Mouse (Mus musculus): ENCODE results near the gene Agap1.

Agap1 gene

DNA sequence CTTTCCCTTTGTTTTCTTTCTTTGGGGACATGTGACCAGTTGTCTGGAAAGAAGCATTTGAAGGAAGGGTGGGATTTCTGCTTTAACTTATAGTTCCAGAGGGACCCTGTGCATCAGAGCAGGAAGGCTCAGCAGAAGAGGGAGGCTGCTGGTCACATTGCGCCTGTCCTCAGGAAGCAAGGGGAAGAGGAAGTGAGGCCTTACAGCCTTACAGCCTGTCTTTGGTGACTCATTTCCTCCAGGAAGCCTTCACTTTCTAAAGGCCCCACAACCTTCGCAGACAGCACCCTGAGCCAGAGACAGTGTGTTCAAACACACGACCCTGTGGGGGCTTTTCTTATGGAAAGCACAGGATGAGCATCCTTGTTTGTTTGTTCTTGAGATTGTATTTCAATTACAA lies 287.8 kb downstream of the Agap1 start:
- in situ Hi-C loops (cut with MboI; ENCODE audit: low sequenced_read_pairs), result no loop called here

DNA sequence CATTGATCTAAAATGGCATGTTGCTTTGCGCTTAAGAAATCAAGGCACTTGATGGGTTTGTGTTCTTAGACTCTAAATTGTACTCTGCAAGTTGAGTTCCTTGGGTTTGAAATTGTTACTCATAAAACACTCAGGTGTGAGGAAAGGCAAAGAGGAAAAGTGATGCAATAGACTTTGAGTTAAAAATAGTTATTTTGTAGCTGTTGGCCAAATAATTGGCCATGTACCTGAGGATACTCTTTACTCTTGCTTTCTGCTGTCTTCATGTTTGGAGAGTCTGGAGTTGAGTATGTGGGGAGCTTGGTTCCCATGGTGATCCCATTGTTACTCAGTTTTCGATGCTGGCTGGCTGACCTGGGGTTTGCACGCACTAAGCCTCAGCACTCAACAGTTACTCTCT lies 291.6 kb downstream of the Agap1 start:
- in situ Hi-C loops (cut with MboI; ENCODE audit: low sequenced_read_pairs), result no loop called here

DNA sequence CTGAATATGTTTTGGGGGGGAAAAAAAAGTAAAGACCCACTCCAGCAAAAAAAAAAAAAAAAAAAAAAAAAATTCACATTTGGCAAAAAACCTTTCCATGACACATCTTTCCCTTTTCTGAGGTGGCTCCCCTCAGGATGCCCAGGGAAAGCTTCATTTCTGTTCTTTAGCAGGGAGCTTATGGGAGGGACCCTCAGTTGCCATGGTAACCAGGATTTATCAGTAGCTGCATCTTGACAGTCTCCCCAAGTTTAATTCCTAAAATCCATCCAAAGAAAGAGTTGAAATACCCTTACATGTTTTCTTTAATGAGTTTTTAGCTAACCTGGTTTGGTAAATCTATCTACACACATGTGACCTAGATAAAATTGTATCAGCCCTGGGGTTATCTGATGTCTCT lies 295.1 kb downstream of the Agap1 start:
- in situ Hi-C loops (cut with MboI; ENCODE audit: low sequenced_read_pairs), result no loop called here

DNA sequence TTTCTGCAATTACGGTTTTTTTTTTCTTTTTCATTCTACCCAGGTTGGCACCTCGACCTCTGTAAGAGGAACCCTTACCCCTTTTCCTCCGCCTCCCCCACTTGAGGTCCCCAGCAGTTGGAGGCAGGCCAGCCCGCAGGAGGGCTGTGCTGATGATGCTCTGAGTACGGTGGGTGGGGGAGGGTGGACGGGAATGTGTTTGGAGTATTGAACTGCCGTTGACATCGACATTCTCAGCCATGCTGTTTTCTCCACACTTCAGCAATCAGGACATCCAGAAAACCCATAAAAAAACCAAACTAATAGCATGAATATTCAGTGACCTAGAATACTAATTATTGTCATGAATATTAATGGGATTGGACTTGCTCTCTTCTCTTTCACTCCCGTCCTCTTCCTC lies 295.9 kb downstream of the Agap1 start:
- in situ Hi-C loops (cut with MboI; ENCODE audit: low sequenced_read_pairs), result no loop called here

DNA sequence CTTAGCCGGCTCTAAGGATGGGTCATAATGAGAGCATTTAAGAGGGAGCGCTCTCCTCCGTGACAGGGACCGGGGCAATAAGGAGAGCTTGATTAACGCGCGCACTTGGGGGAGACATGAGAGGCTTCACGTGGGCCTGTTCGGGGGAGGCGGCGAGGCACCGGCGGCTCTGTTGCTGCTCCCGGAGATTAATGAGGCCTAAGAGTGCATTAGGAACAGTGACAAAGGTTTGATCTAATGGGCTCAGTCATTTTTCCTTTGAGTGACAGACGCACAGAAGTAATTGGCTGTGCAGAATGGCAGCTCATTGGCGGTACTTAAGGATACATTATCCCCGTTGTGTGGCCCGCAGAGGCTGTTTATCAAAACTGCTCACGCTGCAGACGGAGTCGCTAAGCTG lies 296.3 kb downstream of the Agap1 start:
- in situ Hi-C loops (cut with MboI; ENCODE audit: low sequenced_read_pairs), result no loop called here

DNA sequence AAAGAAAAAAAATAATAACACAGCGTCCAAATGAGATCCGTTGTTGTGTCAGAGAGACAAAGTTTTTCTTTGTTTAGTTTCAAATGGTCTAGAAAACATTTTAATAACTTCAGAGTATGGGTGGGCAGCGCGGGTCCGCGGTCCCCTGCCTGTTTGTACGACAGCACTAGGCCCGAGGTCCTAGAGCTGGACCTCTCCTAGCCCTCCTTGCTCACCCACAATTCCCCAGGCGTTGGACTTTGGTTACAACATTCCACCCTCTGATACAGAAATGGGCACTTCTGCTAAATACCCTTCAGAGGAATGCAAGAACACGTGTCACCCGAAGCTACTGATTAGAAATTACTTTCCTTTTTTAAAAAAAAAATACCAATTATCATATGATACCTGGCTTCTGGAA lies 296.7 kb downstream of the Agap1 start:
- in situ Hi-C loops (cut with MboI; ENCODE audit: low sequenced_read_pairs), result no loop called here

DNA sequence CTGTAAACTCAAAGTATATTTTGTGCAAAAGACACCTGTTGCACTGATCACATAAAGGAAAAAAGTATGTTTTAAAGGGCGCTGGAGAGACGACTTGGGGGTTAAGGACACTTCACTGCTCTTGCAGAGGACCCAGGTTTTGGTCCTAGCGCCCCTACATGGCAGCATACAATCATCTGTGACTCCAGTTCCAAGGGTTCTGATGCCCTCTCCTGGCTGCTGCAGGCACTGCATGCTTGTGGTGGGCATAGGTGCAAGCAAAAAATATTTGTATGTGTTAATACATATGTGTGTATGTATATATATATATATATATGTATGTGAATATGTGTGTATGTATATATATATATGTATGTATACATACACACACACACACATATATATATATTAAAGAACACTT lies 298.1 kb downstream of the Agap1 start:
- in situ Hi-C loops (cut with MboI; ENCODE audit: low sequenced_read_pairs), result no loop called here

DNA sequence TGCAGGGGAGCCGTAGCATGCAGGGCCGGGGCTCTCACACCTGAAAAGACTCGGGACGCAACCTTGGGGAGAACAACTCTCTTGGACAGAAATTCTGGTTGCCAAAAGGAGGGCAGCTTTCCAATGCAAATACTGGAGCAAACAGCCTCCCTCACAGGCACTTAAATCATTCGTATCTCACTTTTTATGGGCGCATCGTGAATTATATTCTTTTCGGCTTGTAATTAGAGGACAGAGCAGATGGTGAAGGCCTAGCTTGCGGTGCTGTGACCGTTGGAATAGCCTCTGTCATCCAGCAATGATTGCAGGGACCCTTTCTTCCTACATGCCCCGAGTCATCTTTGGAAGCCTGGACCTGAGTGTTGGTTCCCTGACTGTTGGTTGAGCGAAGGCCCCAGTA lies 300.8 kb downstream of the Agap1 start:
- in situ Hi-C loops (cut with MboI; ENCODE audit: low sequenced_read_pairs), result no loop called here

DNA sequence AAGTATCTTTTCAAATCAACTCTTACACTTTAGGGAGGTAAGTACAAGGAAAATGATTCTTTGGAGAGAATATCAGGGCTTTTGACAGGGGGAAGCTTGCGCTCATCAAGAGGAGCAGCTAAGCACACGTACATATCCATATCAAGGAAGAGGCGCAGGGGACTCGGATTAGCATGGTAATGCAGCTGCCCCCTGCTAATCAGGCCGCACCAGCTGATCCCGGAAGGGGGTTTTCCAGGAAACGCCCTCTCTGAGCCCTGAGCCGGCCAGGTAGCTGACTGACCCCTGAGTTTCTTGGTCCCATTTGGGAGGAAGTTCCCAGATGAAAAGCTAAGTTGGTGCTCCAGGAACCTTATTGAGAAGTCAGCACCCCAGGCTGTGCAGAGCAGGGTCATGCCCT lies 301.8 kb downstream of the Agap1 start:
- in situ Hi-C loops (cut with MboI; ENCODE audit: low sequenced_read_pairs), result no loop called here

DNA sequence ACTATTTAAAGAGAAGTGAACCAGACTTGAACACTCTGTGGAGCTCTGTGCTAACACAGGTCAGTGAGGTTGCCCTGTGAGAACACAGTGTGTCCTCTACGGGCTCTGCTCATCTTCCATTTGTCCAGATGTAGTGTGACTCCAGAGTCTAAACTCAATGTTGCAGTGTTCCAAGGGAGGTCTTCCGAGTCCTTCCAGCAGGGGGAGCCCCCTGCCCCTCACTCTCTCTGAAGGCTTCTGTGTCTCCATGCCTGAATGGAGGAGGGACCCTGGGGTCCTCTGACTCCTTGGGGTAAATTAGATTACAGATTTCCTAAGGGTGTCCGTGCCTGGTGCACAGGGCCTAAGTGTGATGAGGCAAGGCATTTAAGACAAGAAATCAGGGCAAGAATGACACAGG lies 302.9 kb downstream of the Agap1 start:
- in situ Hi-C loops (cut with MboI; ENCODE audit: low sequenced_read_pairs), result no loop called here

DNA sequence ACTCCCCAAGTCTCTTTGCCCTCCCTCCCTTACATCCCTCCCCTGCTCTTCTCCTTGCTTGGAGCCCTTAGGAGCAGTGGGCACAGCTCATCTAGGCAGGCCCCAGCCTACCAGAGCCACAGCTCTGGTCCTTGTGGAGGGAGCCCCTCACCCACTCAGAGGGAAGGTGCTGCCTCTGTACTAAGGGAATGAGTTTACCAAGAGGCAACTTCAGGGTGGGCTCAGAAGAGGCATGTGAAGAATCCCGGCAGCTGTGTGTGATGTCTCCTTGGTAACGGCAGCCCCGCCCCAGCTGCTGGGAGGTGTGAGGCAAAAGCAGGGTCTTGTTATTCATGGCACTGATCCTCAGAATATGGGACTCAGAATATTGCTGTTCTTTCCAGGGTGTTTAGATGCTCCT lies 309.3 kb downstream of the Agap1 start:
- in situ Hi-C loops (cut with MboI; ENCODE audit: low sequenced_read_pairs), result no loop called here

DNA sequence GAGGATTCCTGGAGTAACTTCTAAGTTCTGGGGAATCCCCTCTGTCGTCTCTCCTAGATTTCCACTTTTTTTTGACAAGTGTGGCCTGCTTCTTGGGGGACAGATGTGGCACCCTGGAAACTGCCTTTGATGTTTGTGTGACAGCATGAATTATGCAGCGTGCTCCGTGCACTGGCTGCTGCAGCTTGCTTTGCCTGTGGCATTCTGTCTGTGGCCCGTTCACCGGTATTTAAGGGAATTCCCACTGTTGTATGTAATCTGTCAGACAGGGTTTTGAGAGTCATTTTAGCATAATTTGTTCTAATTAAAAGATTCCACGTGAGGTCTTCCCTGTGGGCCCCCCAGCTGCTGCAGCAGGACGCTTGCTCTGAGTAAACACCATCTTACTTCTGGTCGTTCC lies 312.3 kb downstream of the Agap1 start:
- in situ Hi-C loops (cut with MboI; ENCODE audit: low sequenced_read_pairs), result no loop called here

DNA sequence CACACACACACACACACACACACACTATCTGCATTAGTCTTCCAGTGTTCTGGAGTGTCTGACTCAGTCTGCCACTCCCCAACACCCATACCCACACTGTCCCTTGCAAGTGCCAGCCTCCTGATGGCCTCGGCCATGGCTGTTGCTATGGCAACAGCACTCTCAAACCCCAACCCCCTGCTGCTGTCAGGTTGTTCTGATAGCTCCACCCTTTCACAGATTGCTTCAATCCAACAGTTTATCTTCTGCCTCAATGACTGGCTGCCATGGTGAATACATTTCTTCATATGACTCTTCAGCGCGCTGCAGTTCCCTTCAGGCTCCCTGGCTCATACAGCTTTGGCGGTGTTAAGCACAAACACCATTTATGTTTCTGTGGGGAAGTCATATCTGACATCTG lies 315.0 kb downstream of the Agap1 start:
- in situ Hi-C loops (cut with MboI; ENCODE audit: low sequenced_read_pairs), result no loop called here

DNA sequence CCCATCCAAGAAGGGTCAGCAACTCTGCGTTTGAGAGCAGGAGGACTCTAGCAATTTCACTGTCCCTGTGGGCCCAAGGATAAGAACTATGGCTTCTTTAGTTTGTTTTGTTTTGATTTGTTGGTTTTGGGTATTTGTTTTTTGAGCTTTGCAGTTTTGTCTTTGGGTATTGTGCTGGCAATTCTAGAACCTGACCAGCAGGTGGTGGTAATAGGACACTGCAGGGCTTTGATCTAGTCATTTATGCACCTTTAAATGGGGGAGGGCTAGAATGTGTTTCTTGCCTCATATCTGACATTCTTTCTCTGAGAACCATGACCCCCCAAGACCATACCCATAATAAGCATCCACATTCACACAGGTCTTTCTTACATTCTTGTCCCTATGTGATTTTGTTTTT lies 315.7 kb downstream of the Agap1 start:
- in situ Hi-C loops (cut with MboI; ENCODE audit: low sequenced_read_pairs), result no loop called here

DNA sequence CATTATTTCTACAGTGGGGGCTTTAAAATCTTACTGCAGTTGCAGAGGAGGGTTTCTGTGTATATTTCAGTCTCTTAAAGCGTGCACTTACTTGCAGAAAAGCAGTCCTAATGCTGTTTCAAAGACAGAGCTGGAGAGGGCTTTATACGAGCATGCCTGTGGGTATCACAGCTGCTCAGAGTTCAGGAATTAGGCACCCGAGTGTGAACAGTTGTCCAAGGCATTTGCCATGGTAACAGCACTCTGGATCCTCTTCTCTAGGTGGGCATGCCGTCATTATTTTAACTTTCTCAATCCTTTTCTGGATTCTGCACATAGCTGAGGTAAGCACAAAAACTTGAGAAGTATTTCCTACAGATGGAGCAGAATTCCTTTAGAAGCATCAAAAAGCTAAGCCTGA lies 321.1 kb downstream of the Agap1 start:
- in situ Hi-C loops (cut with MboI; ENCODE audit: low sequenced_read_pairs), result no loop called here

DNA sequence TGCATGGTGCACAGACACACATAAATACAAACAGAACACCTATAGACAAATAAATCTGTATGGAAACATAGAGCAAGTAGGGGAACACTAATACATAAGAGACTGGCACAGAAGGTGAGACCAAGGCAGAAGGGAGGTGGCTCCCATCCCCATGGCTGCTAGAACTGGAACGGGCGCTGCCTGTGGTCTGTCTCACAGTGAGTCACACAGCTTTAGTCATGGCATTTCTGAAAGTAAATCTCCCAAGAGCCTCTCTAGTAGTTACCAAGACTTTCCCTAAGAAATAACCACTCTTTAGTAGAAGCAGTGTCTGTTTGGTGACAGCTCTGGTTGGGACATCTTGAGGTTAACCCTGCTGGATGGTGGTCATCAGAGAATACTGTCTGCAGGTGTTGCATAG lies 326.1 kb downstream of the Agap1 start:
- in situ Hi-C loops (cut with MboI; ENCODE audit: low sequenced_read_pairs), result no loop called here

DNA sequence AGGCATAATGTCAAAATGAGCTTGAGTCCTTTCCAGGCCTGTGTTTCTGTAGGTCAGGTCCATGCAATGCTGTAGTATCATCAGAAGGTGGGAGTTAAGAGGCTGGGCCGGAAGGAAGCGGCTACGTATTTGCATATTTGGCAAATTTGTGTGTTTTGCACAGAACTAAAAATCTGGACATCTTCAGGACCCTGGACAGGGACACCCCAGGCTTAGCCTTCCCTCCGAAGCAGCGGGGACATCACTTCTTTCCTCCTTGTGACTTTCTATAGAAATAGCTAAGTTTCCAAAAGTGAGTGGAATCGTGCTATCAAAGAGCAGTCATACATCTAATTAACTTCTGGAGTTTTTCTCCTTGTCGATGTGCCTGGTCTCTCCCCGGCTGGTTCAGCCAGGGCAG lies 327.3 kb downstream of the Agap1 start:
- in situ Hi-C loops (cut with MboI; ENCODE audit: low sequenced_read_pairs), result no loop called here

DNA sequence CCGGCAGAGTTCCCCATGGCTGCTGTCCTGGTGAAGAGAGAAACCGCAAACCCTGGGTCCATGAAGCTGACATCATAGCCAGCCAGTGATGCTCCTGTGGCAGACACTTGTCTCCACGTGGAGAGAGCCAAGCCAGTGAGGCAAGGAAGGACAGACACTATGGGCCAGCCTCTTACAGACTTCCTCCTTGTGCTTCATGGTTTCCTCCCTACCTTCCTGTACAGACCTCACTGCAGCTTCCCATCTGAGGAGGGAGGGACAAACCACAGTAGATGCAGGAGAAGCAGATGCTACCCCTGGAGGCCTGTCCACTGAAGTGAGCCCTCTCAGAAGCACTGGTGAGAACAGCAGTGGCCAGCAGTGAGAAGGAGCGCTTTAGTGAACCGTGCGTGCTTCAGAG lies 332.2 kb downstream of the Agap1 start:
- in situ Hi-C loops (cut with MboI; ENCODE audit: low sequenced_read_pairs), result no loop called here

DNA sequence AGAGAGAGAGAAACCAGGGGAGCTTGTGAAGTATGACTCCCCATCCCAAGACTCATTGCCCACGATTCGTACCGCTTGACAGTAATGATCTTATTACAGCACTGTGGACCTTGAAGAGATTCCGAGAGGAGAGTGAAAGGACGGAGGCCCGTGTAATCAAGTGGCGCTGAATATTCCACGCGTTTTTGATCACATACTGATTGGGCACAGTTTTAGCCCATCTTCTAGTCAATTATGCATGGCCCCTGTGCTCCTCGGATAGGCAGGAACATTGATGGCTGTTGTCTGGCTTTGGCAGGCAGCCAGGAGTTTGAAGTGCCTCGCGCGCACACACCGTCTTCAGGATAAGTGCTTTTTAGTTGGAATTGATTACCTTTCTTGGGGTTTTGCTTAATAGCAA lies 344.1 kb downstream of the Agap1 start:
- in situ Hi-C loops (cut with MboI; ENCODE audit: low sequenced_read_pairs), result no loop called here

DNA sequence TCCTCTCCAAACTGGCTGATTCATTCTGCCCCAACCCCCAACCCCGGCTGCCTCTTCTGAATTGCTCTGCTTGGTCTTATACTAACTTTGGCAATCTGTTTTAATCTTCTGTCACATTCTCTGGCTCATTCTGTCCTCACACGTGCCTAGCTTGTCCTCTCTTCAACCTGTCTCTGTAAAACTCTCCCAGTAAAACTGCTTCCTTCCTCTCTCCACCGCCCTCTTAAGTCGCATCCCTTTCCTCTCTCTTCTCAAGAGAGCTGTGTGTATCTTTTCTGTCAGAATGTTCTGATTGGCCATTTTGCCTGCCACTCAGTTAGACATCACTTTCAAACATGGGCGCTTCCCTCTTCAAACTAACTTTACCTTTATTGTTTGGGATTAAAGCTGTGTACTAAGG lies 346.9 kb downstream of the Agap1 start:
- in situ Hi-C loops (cut with MboI; ENCODE audit: low sequenced_read_pairs), result no loop called here

DNA sequence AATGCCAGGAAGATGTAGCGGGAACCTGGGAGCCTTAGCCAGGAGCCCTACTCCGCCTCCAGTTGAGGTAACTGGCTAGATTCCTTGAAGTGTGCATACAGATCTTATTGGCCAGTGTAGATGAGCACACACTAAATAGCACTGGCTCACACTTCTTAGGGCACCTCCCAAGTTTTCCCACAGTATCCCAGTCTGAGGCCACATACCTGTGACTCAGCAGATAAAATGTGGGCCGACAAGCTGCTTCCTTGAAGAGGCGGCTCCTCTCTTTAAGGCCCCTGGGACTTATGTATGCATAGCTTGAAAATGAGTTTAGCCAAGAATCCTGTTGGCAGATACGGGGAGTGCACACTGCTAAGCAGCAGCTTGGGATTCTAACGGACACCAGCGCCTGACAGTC lies 350.4 kb downstream of the Agap1 start:
- in situ Hi-C loops (cut with MboI; ENCODE audit: low sequenced_read_pairs), result no loop called here

DNA sequence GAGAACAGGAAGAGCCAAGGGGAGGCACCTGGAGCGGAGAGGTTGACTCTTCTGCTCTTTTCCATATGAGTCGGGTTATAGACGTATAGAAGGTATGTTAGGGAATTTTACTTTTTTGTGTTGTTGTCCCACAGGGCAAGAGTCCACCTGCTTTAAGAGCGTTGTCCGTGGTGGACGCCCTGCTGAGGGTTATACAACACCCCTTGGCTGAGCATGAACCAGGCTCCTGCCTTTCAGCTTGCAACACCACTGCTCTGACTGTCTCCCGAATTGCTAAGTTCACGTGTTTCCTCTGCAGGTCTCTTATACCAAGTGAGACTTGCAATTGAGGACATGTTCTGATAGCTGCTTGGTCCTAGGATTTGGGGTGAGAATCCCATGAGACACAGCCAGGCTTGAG lies 358.2 kb downstream of the Agap1 start:
- in situ Hi-C loops (cut with MboI; ENCODE audit: low sequenced_read_pairs), result no loop called here

DNA sequence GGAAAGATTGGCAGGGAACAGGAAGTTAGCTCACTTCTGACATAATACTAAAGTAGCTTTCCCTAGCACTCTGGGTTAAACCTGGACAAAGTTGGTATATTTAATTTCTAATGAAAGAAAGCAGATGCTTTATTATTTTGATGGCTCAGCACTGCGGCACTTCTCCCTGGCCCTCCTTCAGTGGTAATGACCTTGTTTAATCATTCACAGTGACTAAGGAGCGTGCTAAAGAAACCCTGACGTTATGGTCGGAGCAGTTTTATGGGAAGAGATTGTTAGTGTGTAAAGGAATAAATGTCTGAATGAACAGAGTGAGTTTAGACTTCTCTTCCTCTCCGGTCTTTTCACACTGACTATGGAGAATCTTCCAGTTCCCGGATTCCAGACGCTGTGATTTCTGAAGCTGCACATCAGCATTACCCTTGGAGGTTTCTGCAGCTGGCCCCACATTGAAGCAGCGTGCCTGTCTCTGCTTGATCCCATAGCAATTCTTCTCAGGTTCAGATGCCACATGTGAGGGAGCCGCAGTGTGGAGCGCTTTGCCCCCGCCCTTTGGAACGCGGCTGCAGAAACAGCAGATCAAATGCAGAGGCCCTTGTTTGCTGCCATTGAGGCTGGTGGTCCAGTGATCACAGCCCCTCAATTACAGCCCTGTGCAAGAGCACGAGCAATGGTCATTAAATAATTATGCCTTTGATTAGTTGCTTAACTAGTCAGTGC lies 362.0 kb downstream of the Agap1 start:
- in situ Hi-C loops (cut with MboI; ENCODE audit: low sequenced_read_pairs), result no loop called here

DNA sequence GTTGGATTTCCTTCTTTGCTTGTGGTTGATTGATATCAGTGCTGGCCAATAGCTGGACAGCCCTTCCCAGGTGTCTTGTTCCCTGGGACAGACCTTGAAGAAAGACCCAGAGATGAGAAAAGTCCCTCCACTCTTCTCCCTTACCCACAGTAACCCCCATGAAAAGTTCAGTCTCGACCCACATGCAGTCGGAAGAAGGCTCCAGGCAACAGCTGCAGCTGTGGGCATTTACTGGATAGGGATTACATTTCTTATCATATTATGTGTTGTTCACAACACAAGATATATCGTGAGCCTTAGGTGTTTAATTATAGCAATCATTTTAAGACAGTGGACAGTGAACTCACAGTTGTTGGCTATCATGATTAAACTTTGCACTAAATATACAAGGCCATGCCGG lies 367.2 kb downstream of the Agap1 start:
- in situ Hi-C loops (cut with MboI; ENCODE audit: low sequenced_read_pairs), result no loop called here

Data from CH12F3 (cell line).